Mouse (Mus musculus) kidney, adult 2 months (tissue): ENCODE data around the gene Il2ra.

Source experiments
- CTCF ChIP-seq: fragments of 200-500 bp; conservative IDR thresholded peaks from 2 replicates; pipeline ENCODE4 v1.5.1; 2011; ENCODE audit warnings: low read depth, mild to moderate bottlenecking, control low read depth, low read length, moderate library complexity, mixed read lengths; ENCODE audit not compliant: insufficient read depth, insufficient read length
- POLR2A ChIP-seq: fragments of 200-500 bp; IDR thresholded peaks from one replicate; pipeline ENCODE4 v1.6.1; 2011; ENCODE audit warnings: low read depth, low read length, control low read depth

- TF ChIP-seq CTCF (no peak), POLR2A (no peak)
These were observed 37.0 kb downstream of the Il2ra start for GRCm38 (mm10) chr2:11679626-11680025.
